Mouse (Mus musculus) Patski (cell line): ENCODE measurements at regions not wholly inside any gene's neighbourhood (a gene's known extent, or its start where the extent isn't known, plus 50 kb on each side); places are given as distances from the start of the nearest gene placed in this dataset.

ENCODE experiments used
- ATAC-seq: fragments of 100-300 bp; one replicate; pipeline ENCODE4 v1.8.0; 2021
- CTCF ChIA-PET: fragments of 350-600 bp; sonication (Branson Sonifier 250); formaldehyde crosslinking; loops from one replicate; lab custom pipeline; 2022; ENCODE audit warnings: inconsistent platforms; lab: Charles Lee
- POLR2A ChIA-PET: fragments of 350-600 bp; sonication (Branson Sonifier 250); formaldehyde crosslinking; loops from one replicate; lab custom pipeline; 2022; ENCODE audit warnings: antibody characterized with exemption, inconsistent platforms; lab: Charles Lee
- DNase-seq: peaks from one replicate; pipeline ENCODE4 v3.0.0-alpha.2; 2011; ENCODE audit warnings: low read depth, low spot score
- H3K27me3 ChIP-seq: fragments of 371-371 bp; one replicate; pipeline ENCODE4 v1.5.1; 2021
- CTCF ChIP-seq: fragments of 100-300 bp; IDR thresholded peaks from one replicate; pipeline ENCODE4 v1.5.1; 2021
- in situ Hi-C: fragments of 300-500 bp; cut with MboI; formaldehyde crosslinking; loops from 3 replicates; pipeline ENCODE4 v1.11.1; 2018; ENCODE audit warnings: low pct_unique_long_range_greater_than_20kb, mixed read lengths

GRCm38 (mm10) chr2:134017109-134017508 is 465.1 kb downstream of the Bmp2 start:
- ATAC-seq (no peak), DNase-seq (no peak)
- peaks cover 48% of the 10 kb centered on the region for H3K27me3 ChIP-seq
- peak; percentile 51 for TF ChIP-seq CTCF
- POLR2A ChIA-PET, result no interaction called here
- in situ Hi-C loops, result loop anchor here (25.0 kb wide), 2 partner anchors 455 to 630 kb away; partner anchors contain the start of gene Bmp2
- CTCF ChIA-PET, result interaction anchor here (0.6 to 1.8 kb wide), 3 partner anchors 29 to 639 kb away, joined by 3 to 4 read pairs (median 3); no protein-coding TSS in a partner anchor

DNA sequence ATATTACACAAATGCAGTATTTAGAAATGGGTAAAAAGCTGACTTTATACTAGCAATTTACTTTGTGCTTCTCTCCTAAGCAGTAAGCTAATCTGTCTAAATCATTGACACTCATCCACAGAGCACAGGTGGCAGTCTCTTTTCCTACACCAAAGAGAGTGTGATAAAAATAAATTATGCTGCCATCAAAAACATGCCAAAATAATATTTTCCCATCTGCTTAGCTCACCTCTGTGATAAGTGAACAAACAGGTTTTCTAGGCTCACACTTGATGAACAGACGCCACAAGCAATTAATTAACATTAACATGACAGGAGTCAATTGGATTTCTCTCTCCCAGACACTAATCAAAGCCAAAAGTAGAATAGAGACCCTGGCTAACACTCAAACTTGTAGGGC is 451.2 kb downstream of the Bmp2 start:
- in situ Hi-C loops, result loop anchor here (25.0 kb wide), 2 partner anchors 441 to 616 kb away; partner anchors contain the start of gene Bmp2
- ATAC-seq (no peak), DNase-seq (no peak)
- POLR2A ChIA-PET, result no interaction called here
- CTCF ChIA-PET, result no interaction called here
- peaks cover 6% of the 10 kb centered on the region for H3K27me3 ChIP-seq
- no peak for TF ChIP-seq CTCF

DNA sequence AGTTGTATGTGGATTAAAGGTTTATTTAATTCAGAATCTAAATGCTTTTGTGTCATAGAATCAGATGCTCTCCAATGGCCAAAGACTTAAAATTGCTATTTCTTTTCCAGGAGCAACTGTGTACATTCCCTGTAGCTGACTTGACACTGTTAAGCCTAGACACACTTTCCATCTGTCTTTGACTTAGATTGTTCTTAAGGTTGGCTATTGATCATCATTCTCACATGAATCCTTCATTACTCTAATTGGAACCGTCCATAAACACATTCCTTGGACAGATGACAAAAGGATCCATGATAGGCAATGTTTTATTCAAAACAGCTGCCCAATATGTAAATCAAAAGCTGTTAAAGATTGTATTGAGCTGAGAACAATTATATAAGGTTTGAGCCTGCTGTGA is 442.8 kb downstream of the Bmp2 start:
- POLR2A ChIA-PET, result no interaction called here
- ATAC-seq (no peak), DNase-seq (no peak)
- CTCF ChIA-PET, result interaction anchor here (1.5 kb wide), 1 partner anchor 13 kb away, joined by 3 read pairs; no protein-coding TSS in a partner anchor
- TF ChIP-seq CTCF, result no peak
- H3K27me3 ChIP-seq, result peaks cover 7% of the 10 kb centered on the region
- in situ Hi-C loops, result no loop called here

GRCm38 (mm10) chr2:133994337-133994736 is 442.4 kb downstream of the Bmp2 start:
- in situ Hi-C loops, result no loop called here

GRCm38 (mm10) chr2:133987671-133988070 is 435.7 kb downstream of the Bmp2 start:
- CTCF ChIA-PET, result no interaction called here
- POLR2A ChIA-PET, result no interaction called here
- ATAC-seq (no peak), DNase-seq (no peak)
- in situ Hi-C loops, result no loop called here
- peaks cover 10% of the 10 kb centered on the region for H3K27me3 ChIP-seq
- TF ChIP-seq CTCF, result no peak

More at GRCm38 (mm10) chr2:133994337-133994736, 442.4 kb downstream of the Bmp2 start:
- H3K27me3 ChIP-seq, result peaks cover 7% of the 10 kb centered on the region
- ChIA-PET CTCF (no interaction called here), POLR2A (no interaction called here)
- no peak for DNase-seq
- TF ChIP-seq CTCF, result no peak
- no peak for ATAC-seq
